In the genomic region with DNA sequence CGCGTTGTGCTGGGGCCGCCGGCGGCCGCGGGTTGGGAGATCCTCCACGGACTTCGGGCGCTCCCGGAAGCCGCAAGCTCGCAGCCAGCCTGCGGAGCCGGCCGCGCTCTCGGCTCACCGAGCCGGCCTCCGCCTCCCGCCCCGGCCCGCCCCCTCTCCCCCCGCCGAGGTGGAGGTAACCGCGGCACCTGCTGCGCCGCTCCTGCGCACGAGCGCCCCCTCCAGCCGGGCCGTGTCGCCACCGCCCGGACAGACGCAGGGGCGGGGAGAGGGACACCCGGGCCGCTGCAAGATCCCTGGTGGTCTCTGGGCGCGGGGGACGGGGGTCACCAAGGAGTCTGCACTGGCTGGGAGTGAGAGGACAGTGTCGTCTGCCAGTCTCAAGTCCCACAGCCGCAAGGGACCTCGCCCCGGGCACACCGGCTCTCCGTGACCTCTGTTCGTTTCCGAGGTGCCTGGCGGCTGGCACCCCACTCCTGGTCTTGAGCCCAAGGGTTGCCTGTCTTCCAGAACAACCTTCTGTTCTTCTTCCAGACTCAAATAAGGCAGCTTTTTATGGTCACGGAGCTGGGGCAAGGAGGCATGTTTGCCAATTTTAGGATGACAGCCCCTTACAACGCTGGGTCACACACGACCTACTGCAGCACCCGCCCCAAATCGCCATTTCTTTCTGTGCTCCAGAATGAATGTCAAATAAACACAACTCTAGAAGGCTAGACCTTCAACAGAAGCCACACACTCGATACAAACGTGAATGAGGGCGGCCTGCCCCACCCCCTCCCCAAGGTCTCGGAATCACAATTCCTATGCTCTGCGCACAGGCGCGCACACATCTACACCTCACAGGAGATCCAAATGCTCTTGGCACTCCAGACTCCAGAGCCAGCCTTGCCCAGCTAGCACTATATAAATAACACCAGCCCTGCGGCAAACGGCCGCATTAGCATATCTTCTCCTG, we compare ENCODE assay signal across 8 mouse cellular contexts. TPM values are rescaled to one million over a fixed set of nuclear protein-coding genes. Genes with fewer than 3 reads are reported as not detected.
A peak's percentile ranks its signal among the peaks of the same experiment; 100 is the strongest.
DNase-seq lines count a peak whose midpoint lies in the region; ATAC-seq and TF ChIP-seq lines count a peak whose summit lies in the region.

A gene (minus strand): TSS at position 55 of the 958 bp plus-strand sequence.

- peak within 1 kb of the TSS; percentile 97 for H3K9ac ChIP-seq in forebrain, embryonic 13.5 days
- H3K9ac ChIP-seq in heart, postnatal 0 days (replicated peaks; ENCODE audit: low read depth, low read length), result peak within 1 kb of the TSS; percentile 64

- peak within 1 kb of the TSS; percentile 83 for H3K27ac ChIP-seq in forebrain, embryonic 13.5 days
- H3K27ac ChIP-seq in heart, postnatal 0 days (ENCODE audit: low read depth), result peak within 1 kb of the TSS; percentile 86

- 3% methylated on average over 45 of the region's 69 CpGs for WGBS in forebrain, embryonic 13.5 days
- 1% methylated on average over 50 of the region's 69 CpGs for WGBS in heart, postnatal 0 days
- WGBS in lung, adult 2 months, result 4% methylated on average over 68 of the region's 69 CpGs

- no peak for TF ChIP-seq EP300 in heart, postnatal 0 days (IDR thresholded peaks at IDR 0.05; ENCODE audit: low read depth)

- H3K4me2 ChIP-seq in forebrain, embryonic 13.5 days, result peak within 1 kb of the TSS; percentile 93
- H3K4me2 ChIP-seq in heart, postnatal 0 days (ENCODE audit: low read depth, low read length), result peak within 1 kb of the TSS; percentile 87

- no peaks in the 10 kb centered on the region for H3K36me3 ChIP-seq in E14TG2a.4 (ENCODE audit: insufficient read depth, low read length)
- H3K36me3 ChIP-seq in forebrain, embryonic 13.5 days (ENCODE audit: poor library complexity, severe bottlenecking), result no peaks in the 10 kb centered on the region; the same call in 1 of the 2 replicates
- no peaks in the 10 kb centered on the region for H3K36me3 ChIP-seq in heart, postnatal 0 days (replicated peaks; ENCODE audit: control insufficient read depth, insufficient read depth, low read length)

- H3K4me1 ChIP-seq in E14TG2a.4 (replicated peaks; ENCODE audit: low read depth, low read length), result peaks cover 35% of the 10 kb centered on the region
- peaks cover 46% of the 10 kb centered on the region for H3K4me1 ChIP-seq in forebrain, embryonic 13.5 days
- H3K4me1 ChIP-seq in heart, postnatal 0 days (ENCODE audit: control insufficient read depth, insufficient read depth), result peaks cover 28% of the 10 kb centered on the region; the same call in 1 of the 2 replicates
- H3K4me1 ChIP-seq in lung, adult 2 months (ENCODE audit: control insufficient read depth, insufficient read depth, low read length), result no peaks in the 10 kb centered on the region; the same call in 1 of the 2 replicates

- 0 out of 2 replicates have a peak, but pooled peaks have one; percentile 15 for TF ChIP-seq POLR2A in lung, adult 2 months (IDR thresholded peaks at IDR 0.05; ENCODE audit: borderline replicate concordance, extremely low read depth, low read depth, low read length)

- peak; percentile 65 for ATAC-seq in cerebellum, adult (ENCODE audit: insufficient number of reproducible peaks, low FRiP score, low TSS enrichment)
- peak; percentile 60 for ATAC-seq in forebrain, embryonic 13.5 days
- peak; percentile 82 for ATAC-seq in heart, postnatal 0 days (ENCODE audit: insufficient read depth, low read depth)

- H3K4me3 ChIP-seq in E14TG2a.4 (replicated peaks; ENCODE audit: low read length), result peak within 1 kb of the TSS; percentile 90
- peak within 1 kb of the TSS; percentile 90 for H3K4me3 ChIP-seq in forebrain, embryonic 13.5 days
- H3K4me3 ChIP-seq in heart, postnatal 0 days (ENCODE audit: low read depth, low read length), result peak within 1 kb of the TSS; percentile 89
- peak within 1 kb of the TSS; percentile 76 for H3K4me3 ChIP-seq in lung, adult 2 months (replicated peaks; ENCODE audit: extremely low read depth, low read depth, low read length)

- H3K27me3 ChIP-seq in E14TG2a.4 (ENCODE audit: insufficient read depth, low read length), result peaks cover 55% of the 10 kb centered on the region
- no peaks in the 10 kb centered on the region for H3K27me3 ChIP-seq in forebrain, embryonic 13.5 days
- 0 out of 2 replicates have a peak, but pooled peaks cover 4% of the 10 kb centered on the region for H3K27me3 ChIP-seq in heart, postnatal 0 days (ENCODE audit: control insufficient read depth, insufficient read depth, low read length)

- no peaks in the 10 kb centered on the region for H3K9me3 ChIP-seq in E14TG2a.4 (ENCODE audit: low read length)
- no peaks in the 10 kb centered on the region for H3K9me3 ChIP-seq in forebrain, embryonic 13.5 days (replicated peaks)
- H3K9me3 ChIP-seq in heart, postnatal 0 days (replicated peaks; ENCODE audit: control insufficient read depth, low read length), result no peaks in the 10 kb centered on the region

- no peak for TF ChIP-seq CTCF in E14TG2a.4 (conservative IDR thresholded peaks at IDR 0.05; ENCODE audit: low read length)
- TF ChIP-seq CTCF in heart, postnatal 0 days (IDR thresholded peaks at IDR 0.05; ENCODE audit: low read depth), result peak; percentile 60
- TF ChIP-seq CTCF in lung, adult 2 months (IDR thresholded peaks at IDR 0.05; ENCODE audit: insufficient read depth, low read length), result peak; percentile 10; the same call in 1 of the 2 replicates

- peak; percentile 68 for DNase-seq in heart, postnatal 0 days (ENCODE audit: low spot score)
- DNase-seq in kidney, postnatal 4 days, result peak; percentile 84 to 89
- peak; percentile 81 for DNase-seq in lung, adult 2 months
- DNase-seq in ovary, postnatal 10 days (ENCODE audit: low spot score), result peak; percentile 42
- DNase-seq in thymus, postnatal 0 days (ENCODE audit: low spot score), result peak; percentile 72

RNA-seq across cellular contexts. Expression of the gene that starts here (rescaled TPM):
- 10.2 and 11.7 TPM in 2 replicates for polyA plus RNA-seq in forebrain, embryonic 13.5 days (2015; fragmentation: Nextera tagmentation; extraction: Ambion mirVana)
- 13.9 and 18.9 TPM in 2 replicates for total RNA-seq in heart, postnatal 0 days (2014; rRNA removed; ENCODE audit: low replicate concordance)
- polyA plus RNA-seq in heart, postnatal 0 days (2015; fragmentation: Nextera tagmentation; extraction: Ambion mirVana), result 1.4 and 1.5 TPM in 2 replicates
- 78.2 and 81.6 TPM in 2 replicates for polyA plus RNA-seq in lung, adult 2 months (2012; rRNA removed)
- polyA plus RNA-seq in thymus, postnatal 0 days (2015; fragmentation: Nextera tagmentation; extraction: Ambion mirVana), result 2.8 and 3.4 TPM in 2 replicates

Comparison
In these comparisons a context has a peak if more than half of its experiments do, and no peak if none do; other contexts are left out.
1. Peak in every context shown above with its lines: DNase-seq, ATAC-seq, H3K4me3 ChIP-seq and H3K27ac ChIP-seq.